Mouse (Mus musculus): ENCODE measurements at regions not wholly inside any gene's neighbourhood (a gene's known extent, or its start where the extent isn't known, plus 50 kb on each side); places are given as distances from the start of the nearest gene placed in this dataset.

DNA sequence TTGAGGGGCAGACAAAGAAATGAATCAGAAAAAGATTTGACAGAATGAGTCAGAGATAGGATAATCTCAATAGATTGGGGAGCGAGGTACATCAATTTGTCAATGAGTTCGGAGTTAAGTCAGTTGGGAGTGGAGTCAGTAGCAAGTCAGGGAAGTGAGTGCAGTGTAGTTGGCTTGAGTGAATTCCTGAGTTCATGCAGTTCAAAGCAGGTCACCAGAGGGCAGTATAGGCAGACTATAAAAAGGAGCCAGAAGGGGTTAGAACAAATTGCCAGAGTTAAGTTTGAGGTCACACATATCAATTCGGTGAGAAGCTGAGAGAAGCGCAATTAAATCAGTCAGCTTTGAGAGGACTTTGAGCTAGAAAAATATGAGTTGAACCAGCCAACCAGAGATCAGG, 1317.7 kb upstream of the Cdh8 start:
- DNase-seq (ENCODE audit: low spot score) (no peak), ATAC-seq (ENCODE audit: low FRiP score) (no peak)
- 81% methylated on average over 4 of the region's 4 CpGs for WGBS
- TF ChIP-seq CTCF (IDR thresholded peaks at IDR 0.05): no peak
- Histone ChIP-seq H3K4me3 (ENCODE audit: low read depth, low read length) (no peak overlapping the region), H3K36me3 (ENCODE audit: insufficient read depth, low read length) (no peaks in the 10 kb centered on the region), H3K9ac (replicated peaks; ENCODE audit: low read length, poor library complexity, severe bottlenecking) (no peak overlapping the region), H3K9me3 (ENCODE audit: low read length) (no peaks in the 10 kb centered on the region), H3K27me3 (ENCODE audit: insufficient read depth, low read length) (no peaks in the 10 kb centered on the region), H3K4me1 (ENCODE audit: insufficient read depth, low read length) (no peaks in the 10 kb centered on the region), H3K4me2 (ENCODE audit: low read depth, low read length, poor library complexity, severe bottlenecking) (no peak overlapping the region), H3K27ac (ENCODE audit: low read depth, low read length) (no peak overlapping the region)

- Histone ChIP-seq H3K4me3 (ENCODE audit: low read depth, low read length) (no peak overlapping the region), H3K36me3 (ENCODE audit: insufficient read depth, low read length) (no peaks in the 10 kb centered on the region), H3K27me3 (ENCODE audit: insufficient read depth, low read length) (no peaks in the 10 kb centered on the region), H3K4me1 (ENCODE audit: insufficient read depth, low read length) (no peaks in the 10 kb centered on the region), H3K9ac (replicated peaks; ENCODE audit: low read length, poor library complexity, severe bottlenecking) (no peak overlapping the region), H3K4me2 (ENCODE audit: low read depth, low read length, poor library complexity, severe bottlenecking) (no peak overlapping the region), H3K9me3 (ENCODE audit: low read length) (no peaks in the 10 kb centered on the region), H3K27ac (ENCODE audit: low read depth, low read length) (no peak overlapping the region)
- DNase-seq (ENCODE audit: low spot score) (no peak), ATAC-seq (ENCODE audit: low FRiP score) (no peak)
- TF ChIP-seq CTCF (IDR thresholded peaks at IDR 0.05): no peak
- 55% methylated on average over 2 of the region's 2 CpGs for WGBS
Measured at GRCm38 (mm10) chr8:100702365-100702764, 1286.1 kb upstream of the Cdh8 start.

GRCm38 (mm10) chr8:100695043-100695442, 1278.8 kb upstream of the Cdh8 start:
- H3K9me3 ChIP-seq (ENCODE audit: low read length): no peaks in the 10 kb centered on the region
- ATAC-seq (ENCODE audit: low FRiP score) (no peak), DNase-seq (ENCODE audit: low spot score) (no peak)
- TF ChIP-seq CTCF (IDR thresholded peaks at IDR 0.05): no peak
- WGBS: 87% methylated on average over 3 of the region's 3 CpGs
- no peak overlapping the region for H3K27ac ChIP-seq (ENCODE audit: low read depth, low read length)
- H3K36me3 ChIP-seq (ENCODE audit: insufficient read depth, low read length): no peaks in the 10 kb centered on the region
- H3K4me1 ChIP-seq (ENCODE audit: insufficient read depth, low read length): no peaks in the 10 kb centered on the region
- no peaks in the 10 kb centered on the region for H3K27me3 ChIP-seq (ENCODE audit: insufficient read depth, low read length)
- no peak overlapping the region for H3K4me3 ChIP-seq (ENCODE audit: low read depth, low read length)
- H3K4me2 ChIP-seq (ENCODE audit: low read depth, low read length, poor library complexity, severe bottlenecking): no peak overlapping the region
- no peak overlapping the region for H3K9ac ChIP-seq (replicated peaks; ENCODE audit: low read length, poor library complexity, severe bottlenecking)

GRCm38 (mm10) chr8:100678580-100678979, 1262.3 kb upstream of the Cdh8 start:
- Histone ChIP-seq H3K27me3 (ENCODE audit: insufficient read depth, low read length) (no peaks in the 10 kb centered on the region), H3K4me3 (ENCODE audit: low read depth, low read length) (no peak overlapping the region), H3K36me3 (ENCODE audit: insufficient read depth, low read length) (no peaks in the 10 kb centered on the region), H3K4me1 (ENCODE audit: insufficient read depth, low read length) (no peaks in the 10 kb centered on the region), H3K4me2 (ENCODE audit: low read depth, low read length, poor library complexity, severe bottlenecking) (no peak overlapping the region), H3K27ac (ENCODE audit: low read depth, low read length) (no peak overlapping the region), H3K9ac (replicated peaks; ENCODE audit: low read length, poor library complexity, severe bottlenecking) (no peak overlapping the region), H3K9me3 (ENCODE audit: low read length) (no peaks in the 10 kb centered on the region)
- TF ChIP-seq CTCF (IDR thresholded peaks at IDR 0.05): no peak
- WGBS: 90% methylated on average over 3 of the region's 3 CpGs
- ATAC-seq (ENCODE audit: low FRiP score) (no peak), DNase-seq (ENCODE audit: low spot score) (no peak)

All from midbrain, postnatal 0 days (tissue).